Mouse (Mus musculus): Measurements from ENCODE around the gene Mesd. TPM values are rescaled to one million over a fixed set of nuclear protein-coding genes. Genes with fewer than 3 reads are reported as not detected.
"Not testable (repeated sequence)": the region's sequence is repeated elsewhere in the genome, so short reads cannot be mapped to it uniquely, and the experiment has no call there.

Gene Mesd
- polyA plus RNA-seq, 1 experiment from 2014 or later: 50.6 TPM

DNA sequence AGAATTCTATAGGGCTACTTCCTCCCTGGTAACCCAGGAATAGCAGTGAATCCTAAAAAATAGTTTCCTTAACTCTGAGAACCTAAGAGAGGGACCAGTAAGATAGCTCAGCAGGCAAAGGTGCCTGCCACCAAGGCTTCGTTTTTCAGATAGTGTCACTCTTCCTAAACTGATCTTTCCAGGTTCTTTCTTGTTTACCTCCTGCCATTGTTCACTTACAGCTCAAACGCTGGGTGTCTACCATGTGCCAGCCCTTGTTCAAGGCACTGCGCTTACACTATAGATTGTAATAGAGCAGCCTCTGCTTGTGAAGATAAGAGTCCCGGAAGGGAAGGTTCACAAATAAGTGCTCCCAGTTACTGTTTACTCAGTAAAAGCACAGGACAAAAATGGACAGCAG, 1.6 kb downstream of the Mesd start:
- 0 out of 2 replicates have a peak, but pooled peaks cover 3% of the 10 kb centered on the region for H3K9me3 ChIP-seq (ENCODE audit: control insufficient read depth, low read length)
- H3K27ac ChIP-seq (replicated peaks; ENCODE audit: low read depth, low read length): no peak overlapping the region
- DNase-seq (no peak), ATAC-seq (ENCODE audit: low FRiP score, low TSS enrichment) (no peak)
- peaks cover 23% of the 10 kb centered on the region for H3K4me1 ChIP-seq (ENCODE audit: control insufficient read depth, insufficient read depth, low read length)
- 93% methylated on average over 4 of the region's 4 CpGs for WGBS
- no peak overlapping the region for H3K4me3 ChIP-seq (replicated peaks; ENCODE audit: low read depth, low read length)
- H3K9ac ChIP-seq (replicated peaks; ENCODE audit: low read length): no peak overlapping the region
- no peak overlapping the region for H3K4me2 ChIP-seq (ENCODE audit: low read length)
- H3K27me3 ChIP-seq (ENCODE audit: control insufficient read depth, insufficient read depth, low read length): no peaks in the 10 kb centered on the region
- H3K36me3 ChIP-seq (ENCODE audit: control insufficient read depth, insufficient read depth, low read length): peaks cover 5% of the 10 kb centered on the region; the same call in 1 of the 2 replicates

GRCm38 (mm10) chr7:83886366-83887129, 2.3 kb downstream of the Mesd start:
- H3K27ac ChIP-seq (replicated peaks; ENCODE audit: low read depth, low read length): no peak overlapping the region
- no peak overlapping the region for H3K4me2 ChIP-seq (ENCODE audit: low read length)
- no peak for DNase-seq
- ATAC-seq (ENCODE audit: low FRiP score, low TSS enrichment): no peak
- H3K36me3 ChIP-seq (ENCODE audit: control insufficient read depth, insufficient read depth, low read length): peaks cover 5% of the 10 kb centered on the region; the same call in 1 of the 2 replicates
- no peaks in the 10 kb centered on the region for H3K27me3 ChIP-seq (ENCODE audit: control insufficient read depth, insufficient read depth, low read length)
- H3K4me3 ChIP-seq (replicated peaks; ENCODE audit: low read depth, low read length): no peak overlapping the region
- peaks cover 16% of the 10 kb centered on the region for H3K4me1 ChIP-seq (ENCODE audit: control insufficient read depth, insufficient read depth, low read length)
- no peak overlapping the region for H3K9ac ChIP-seq (replicated peaks; ENCODE audit: low read length)
- 0 out of 2 replicates have a peak, but pooled peaks cover 3% of the 10 kb centered on the region for H3K9me3 ChIP-seq (ENCODE audit: control insufficient read depth, low read length)
- WGBS: 95% methylated on average over 6 of the region's 6 CpGs

DNA sequence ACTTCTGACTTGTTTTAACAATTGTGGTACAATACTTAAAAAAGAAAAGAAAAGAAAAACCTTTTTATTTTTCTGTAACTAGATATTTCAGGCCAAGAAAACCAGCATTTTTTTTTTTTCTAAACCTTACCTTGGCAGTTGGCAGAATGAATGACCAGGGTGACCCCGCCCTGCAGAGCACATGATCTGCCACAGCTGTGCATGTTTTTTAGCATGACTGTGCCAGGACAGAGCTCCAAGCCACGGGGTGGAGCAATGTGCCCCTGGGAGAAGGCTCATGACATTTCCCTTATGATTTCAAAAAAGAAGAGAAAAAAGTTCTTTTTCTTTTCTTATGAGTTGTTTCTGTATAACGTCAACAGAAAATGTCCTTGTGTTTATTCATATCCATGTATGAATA, 5.1 kb downstream of the Mesd start:
- no peak for ATAC-seq (ENCODE audit: low FRiP score, low TSS enrichment)

GRCm38 (mm10) chr7:83889946-83890345, 5.7 kb downstream of the Mesd start:
- not testable (repeated sequence) for DNase-seq; H3K36me3 ChIP-seq (ENCODE audit: control insufficient read depth, insufficient read depth, low read length); H3K27ac ChIP-seq (replicated peaks; ENCODE audit: low read depth, low read length); H3K4me3 ChIP-seq (replicated peaks; ENCODE audit: low read depth, low read length); H3K4me2 ChIP-seq (ENCODE audit: low read length); ATAC-seq (ENCODE audit: low FRiP score, low TSS enrichment); H3K9ac ChIP-seq (replicated peaks; ENCODE audit: low read length); H3K27me3 ChIP-seq (ENCODE audit: control insufficient read depth, insufficient read depth, low read length); H3K9me3 ChIP-seq (ENCODE audit: control insufficient read depth, low read length)
- peaks cover 18% of the 10 kb centered on the region for H3K4me1 ChIP-seq (ENCODE audit: control insufficient read depth, insufficient read depth, low read length)
- 92% methylated on average over 5 of the region's 5 CpGs for WGBS

More for the DNA sequence above, 5.1 kb downstream of the Mesd start:
- 75% methylated on average over 3 of the region's 3 CpGs for WGBS
- H3K27ac ChIP-seq (replicated peaks; ENCODE audit: low read depth, low read length): no peak overlapping the region
- no peak overlapping the region for H3K4me2 ChIP-seq (ENCODE audit: low read length)
- no peak for DNase-seq
- no peak overlapping the region for H3K4me3 ChIP-seq (replicated peaks; ENCODE audit: low read depth, low read length)
- H3K9me3 ChIP-seq (ENCODE audit: control insufficient read depth, low read length): 0 out of 2 replicates have a peak, but pooled peaks cover 3% of the 10 kb centered on the region
- H3K36me3 ChIP-seq (ENCODE audit: control insufficient read depth, insufficient read depth, low read length): no peaks in the 10 kb centered on the region
- H3K9ac ChIP-seq (replicated peaks; ENCODE audit: low read length): no peak overlapping the region
- H3K27me3 ChIP-seq (ENCODE audit: control insufficient read depth, insufficient read depth, low read length): no peaks in the 10 kb centered on the region
- peaks cover 16% of the 10 kb centered on the region for H3K4me1 ChIP-seq (ENCODE audit: control insufficient read depth, insufficient read depth, low read length)

DNA sequence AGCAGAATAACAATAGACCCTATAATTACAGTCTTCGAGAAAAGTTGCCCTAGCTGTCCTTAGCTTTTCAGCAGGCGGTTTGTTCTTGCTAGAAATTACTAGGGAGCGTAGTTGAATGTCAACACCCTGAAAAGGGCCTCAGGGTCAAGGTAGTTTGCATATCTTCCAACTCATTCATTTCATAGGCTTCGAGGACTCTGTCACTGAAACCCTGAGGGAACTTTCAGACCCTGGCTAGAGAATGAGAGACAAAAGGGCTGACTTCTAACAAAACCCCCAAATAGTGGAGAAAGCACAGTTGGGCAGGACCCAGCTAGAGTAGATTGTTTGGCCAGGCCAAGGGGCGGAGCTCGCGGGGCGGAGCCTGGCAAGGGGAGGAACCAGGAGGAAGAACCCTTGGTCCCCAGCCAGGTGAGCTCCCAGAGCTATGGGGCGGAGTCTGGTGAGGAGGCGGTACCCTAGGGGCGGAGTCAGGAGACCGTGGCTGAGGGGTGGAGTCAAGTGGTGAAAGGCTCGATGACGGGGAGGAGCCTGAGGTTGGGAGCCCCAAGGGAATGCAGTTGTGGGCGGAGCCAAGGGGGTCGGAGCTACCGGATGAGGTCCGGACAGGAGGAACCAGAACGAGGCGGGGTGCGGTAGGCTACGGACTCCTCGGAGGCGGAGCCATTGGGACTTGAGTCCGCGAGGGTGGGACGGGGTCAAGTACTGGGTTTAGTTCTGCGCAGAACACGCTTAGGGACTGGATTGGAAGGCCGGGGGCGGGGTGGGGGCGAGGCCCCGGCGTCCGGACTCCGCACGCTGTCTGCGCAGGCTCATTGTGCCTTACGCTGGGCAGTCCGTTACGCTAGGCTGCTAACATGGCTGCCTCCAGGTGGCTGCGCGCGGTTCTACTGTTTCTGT, 7.4 kb downstream of the Mesd start:
- peak overlapping the region; percentile 83 for H3K9ac ChIP-seq (replicated peaks; ENCODE audit: low read length)
- H3K27me3 ChIP-seq (ENCODE audit: control insufficient read depth, insufficient read depth, low read length): no peaks in the 10 kb centered on the region
- no peaks in the 10 kb centered on the region for H3K9me3 ChIP-seq (ENCODE audit: control insufficient read depth, low read length)
- peaks cover 18% of the 10 kb centered on the region for H3K36me3 ChIP-seq (ENCODE audit: control insufficient read depth, insufficient read depth, low read length)
- 3% methylated on average over 44 of the region's 44 CpGs for WGBS
- H3K4me3 ChIP-seq (replicated peaks; ENCODE audit: low read depth, low read length): peak overlapping the region; percentile 78
- peak overlapping the region; percentile 64 for H3K4me2 ChIP-seq (ENCODE audit: low read length)
- ATAC-seq (ENCODE audit: low FRiP score, low TSS enrichment) (peak; percentile 95), DNase-seq (peak; percentile 96)
- peak overlapping the region; percentile 89 for H3K27ac ChIP-seq (replicated peaks; ENCODE audit: low read depth, low read length)
- peaks cover 18% of the 10 kb centered on the region for H3K4me1 ChIP-seq (ENCODE audit: control insufficient read depth, insufficient read depth, low read length)

GRCm38 (mm10) chr7:83892333-83892669, 8.0 kb downstream of the Mesd start:
- Histone ChIP-seq H3K4me2 (ENCODE audit: low read length) (peak overlapping the region; percentile 64), H3K27ac (replicated peaks; ENCODE audit: low read depth, low read length) (peak overlapping the region; percentile 89), H3K9ac (replicated peaks; ENCODE audit: low read length) (peak overlapping the region; percentile 83), H3K9me3 (ENCODE audit: control insufficient read depth, low read length) (no peaks in the 10 kb centered on the region), H3K4me1 (ENCODE audit: control insufficient read depth, insufficient read depth, low read length) (peaks cover 18% of the 10 kb centered on the region), H3K4me3 (replicated peaks; ENCODE audit: low read depth, low read length) (peak overlapping the region; percentile 78), H3K27me3 (ENCODE audit: control insufficient read depth, insufficient read depth, low read length) (no peaks in the 10 kb centered on the region), H3K36me3 (ENCODE audit: control insufficient read depth, insufficient read depth, low read length) (peaks cover 20% of the 10 kb centered on the region)
- peak; percentile 59; the same call in 1 of the 2 replicates for ATAC-seq (ENCODE audit: low FRiP score, low TSS enrichment)
- DNase-seq: peak; percentile 45
- WGBS: 0% methylated on average over 21 of the region's 21 CpGs

DNA sequence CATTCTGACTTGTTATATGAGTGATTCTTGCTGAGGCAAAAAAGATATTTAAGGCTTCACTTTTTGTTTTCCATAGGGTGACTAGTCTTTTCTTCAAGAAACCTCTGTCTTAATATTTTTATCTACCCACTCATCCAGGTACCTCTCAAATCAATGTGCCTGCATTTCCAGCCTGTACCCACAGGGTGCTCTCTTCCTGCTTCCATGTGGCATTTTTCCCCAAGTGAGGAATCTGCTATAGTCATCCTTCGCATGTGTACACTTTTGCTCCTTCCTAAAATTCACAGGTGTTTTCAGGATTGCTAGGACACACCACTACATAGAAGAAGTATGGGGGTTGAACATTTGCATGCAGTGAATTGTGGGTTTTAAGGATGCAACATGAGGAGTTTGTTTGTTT, 10.1 kb downstream of the Mesd start:
- ATAC-seq (ENCODE audit: low FRiP score, low TSS enrichment): no peak
- peaks cover 40% of the 10 kb centered on the region for H3K36me3 ChIP-seq (ENCODE audit: control insufficient read depth, insufficient read depth, low read length)
- no peak for DNase-seq

DNA sequence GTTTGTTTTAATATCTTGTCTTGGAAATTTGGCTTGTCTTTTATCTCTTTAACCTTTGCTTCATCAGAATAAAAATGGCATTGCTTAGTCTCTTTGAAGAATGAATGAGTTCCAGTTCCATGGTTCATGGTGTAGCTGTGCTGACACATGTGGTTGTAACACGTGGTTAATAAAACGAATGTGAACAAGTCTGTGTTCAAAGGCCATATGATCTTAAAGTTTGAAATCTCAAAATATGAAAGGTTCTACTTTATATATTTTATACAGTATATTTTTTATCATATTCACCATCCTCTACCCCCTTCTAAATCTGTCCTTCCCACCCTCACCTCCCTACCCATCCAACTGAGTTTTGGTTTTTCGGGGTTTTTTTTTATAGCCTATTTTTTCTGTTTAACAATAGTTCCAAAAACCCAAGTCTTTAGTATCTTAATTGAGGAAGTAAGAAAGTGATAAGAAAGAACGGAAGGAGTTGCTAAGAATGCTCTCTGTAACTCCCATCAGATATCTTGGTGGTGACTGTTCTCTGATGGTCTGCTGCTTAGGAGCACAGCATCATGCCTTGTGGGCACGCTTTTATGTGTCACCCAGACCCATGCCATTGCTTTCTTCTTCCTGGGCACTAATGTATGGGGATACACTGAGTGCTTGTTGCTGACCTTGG, 11.9 kb downstream of the Mesd start:
- ATAC-seq (ENCODE audit: low FRiP score, low TSS enrichment): no peak
- no peak overlapping the region for H3K4me2 ChIP-seq (ENCODE audit: low read length)
- peaks cover 18% of the 10 kb centered on the region for H3K4me1 ChIP-seq (ENCODE audit: control insufficient read depth, insufficient read depth, low read length)
- no peak for DNase-seq
- H3K9me3 ChIP-seq (ENCODE audit: control insufficient read depth, low read length): no peaks in the 10 kb centered on the region
- H3K36me3 ChIP-seq (ENCODE audit: control insufficient read depth, insufficient read depth, low read length): peaks cover 56% of the 10 kb centered on the region
- no peaks in the 10 kb centered on the region for H3K27me3 ChIP-seq (ENCODE audit: control insufficient read depth, insufficient read depth, low read length)
- H3K4me3 ChIP-seq (replicated peaks; ENCODE audit: low read depth, low read length): no peak overlapping the region
- no peak overlapping the region for H3K9ac ChIP-seq (replicated peaks; ENCODE audit: low read length)
- H3K27ac ChIP-seq (replicated peaks; ENCODE audit: low read depth, low read length): no peak overlapping the region
- 95% methylated on average over 5 of the region's 5 CpGs for WGBS

More for the DNA sequence above, 10.1 kb downstream of the Mesd start:
- Histone ChIP-seq H3K4me3 (replicated peaks; ENCODE audit: low read depth, low read length) (no peak overlapping the region), H3K9me3 (ENCODE audit: control insufficient read depth, low read length) (no peaks in the 10 kb centered on the region), H3K4me1 (ENCODE audit: control insufficient read depth, insufficient read depth, low read length) (peaks cover 18% of the 10 kb centered on the region), H3K27me3 (ENCODE audit: control insufficient read depth, insufficient read depth, low read length) (no peaks in the 10 kb centered on the region), H3K4me2 (ENCODE audit: low read length) (no peak overlapping the region), H3K27ac (replicated peaks; ENCODE audit: low read depth, low read length) (no peak overlapping the region), H3K9ac (replicated peaks; ENCODE audit: low read length) (no peak overlapping the region)
- 96% methylated on average over 1 of the region's 1 CpGs for WGBS

All from midbrain, embryonic 14.5 days (tissue).